Mouse (Mus musculus) frontal cortex, postnatal 14 days (tissue): ENCODE measurements around the gene Mcu.

ENCODE experiments used
- DNase-seq, 2 experiments: peaks; one replicate each; pipeline ENCODE4 v3.0.0; 2022; ENCODE audit warnings: low spot score in 2 of 2

The Mcu gene

GRCm38 (mm10) chr10:59616522-59616921 lies at the start of gene Mcu:
Mcu (minus strand) TSS chr10:59616692.
- peak; percentile 90 to 95 for DNase-seq

GRCm38 (mm10) chr10:59665503-59666291 lies 49.2 kb upstream of the Mcu start:
- peak in 1 of 2 experiments; percentile 6 for DNase-seq

GRCm38 (mm10) chr10:59664765-59665164 lies 48.3 kb upstream of the Mcu start:
- DNase-seq = no peak

- DNase-seq = no peak
Measured at GRCm38 (mm10) chr10:59656799-59657198, 40.3 kb upstream of the Mcu start.

- no peak for DNase-seq
Measured at GRCm38 (mm10) chr10:59646821-59647378, 30.4 kb upstream of the Mcu start.

GRCm38 (mm10) chr10:59645153-59645552 lies 28.7 kb upstream of the Mcu start:
- DNase-seq = no peak

GRCm38 (mm10) chr10:59644710-59645109 lies 28.2 kb upstream of the Mcu start:
- DNase-seq = no peak

GRCm38 (mm10) chr10:59643645-59644044 lies 27.2 kb upstream of the Mcu start:
- no peak for DNase-seq

- no peak for DNase-seq
Measured at GRCm38 (mm10) chr10:59642659-59643377, 26.3 kb upstream of the Mcu start.

- no peak for DNase-seq
Measured at GRCm38 (mm10) chr10:59638576-59638975, 22.1 kb upstream of the Mcu start.

GRCm38 (mm10) chr10:59637596-59638124 lies 21.2 kb upstream of the Mcu start:
- DNase-seq = no peak

GRCm38 (mm10) chr10:59636751-59637533 lies 20.4 kb upstream of the Mcu start:
- no peak for DNase-seq

GRCm38 (mm10) chr10:59636048-59636447 lies 19.6 kb upstream of the Mcu start:
- DNase-seq = no peak

- no peak for DNase-seq
Measured at GRCm38 (mm10) chr10:59629506-59629782, 13.0 kb upstream of the Mcu start.

GRCm38 (mm10) chr10:59628641-59629505 lies 12.4 kb upstream of the Mcu start:
- DNase-seq = no peak

GRCm38 (mm10) chr10:59623496-59623895 lies 7.0 kb upstream of the Mcu start:
- DNase-seq = no peak

- DNase-seq = no peak
Measured at GRCm38 (mm10) chr10:59621355-59621754, 4.9 kb upstream of the Mcu start.

GRCm38 (mm10) chr10:59617776-59618175 lies 1.3 kb upstream of the Mcu start:
- DNase-seq = no peak

GRCm38 (mm10) chr10:59615981-59616520 lies 441 bp downstream of the Mcu start, which contains the start of gene Gm10322:
Gm10322 (plus strand) TSS chr10:59616063.
- peak; percentile 41 to 56 for DNase-seq

GRCm38 (mm10) chr10:59615411-59615810 lies 1.1 kb downstream of the Mcu start:
- DNase-seq = no peak

GRCm38 (mm10) chr10:59614141-59614540 lies 2.4 kb downstream of the Mcu start:
- no peak for DNase-seq
